Mouse (Mus musculus) thymus, postnatal 4 days (tissue): ENCODE measurements around the gene Agps.

ENCODE experiments used
- DNase-seq: peaks from one replicate; pipeline ENCODE4 v3.0.0; 2021

Agps gene

GRCm38 (mm10) chr2:75828931-75829610 lies 2.9 kb upstream of the Agps start:
- DNase-seq: no peak

GRCm38 (mm10) chr2:75830233-75830632 lies 1.7 kb upstream of the Agps start:
- no peak for DNase-seq

DNA sequence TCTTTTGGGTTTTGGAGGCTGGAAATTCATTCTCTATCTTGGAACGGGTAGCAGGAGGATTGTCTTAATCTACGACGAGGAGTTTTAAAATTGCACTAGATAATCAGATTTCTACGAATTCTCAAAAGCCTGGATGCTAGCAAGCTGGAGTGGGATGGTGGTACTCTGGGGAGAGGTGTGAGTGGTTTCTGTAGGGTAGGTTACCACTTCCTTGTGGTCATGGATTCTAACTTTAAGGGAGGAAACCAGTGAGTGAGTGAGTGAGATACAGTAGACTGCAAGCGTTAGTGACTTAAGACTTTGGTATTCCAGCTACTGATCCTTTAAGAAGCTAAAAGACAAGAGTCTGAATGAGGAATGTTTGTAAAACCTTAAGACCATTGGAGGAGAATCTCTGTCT lies 804 bp downstream of the Agps start:
- no peak for DNase-seq

DNA sequence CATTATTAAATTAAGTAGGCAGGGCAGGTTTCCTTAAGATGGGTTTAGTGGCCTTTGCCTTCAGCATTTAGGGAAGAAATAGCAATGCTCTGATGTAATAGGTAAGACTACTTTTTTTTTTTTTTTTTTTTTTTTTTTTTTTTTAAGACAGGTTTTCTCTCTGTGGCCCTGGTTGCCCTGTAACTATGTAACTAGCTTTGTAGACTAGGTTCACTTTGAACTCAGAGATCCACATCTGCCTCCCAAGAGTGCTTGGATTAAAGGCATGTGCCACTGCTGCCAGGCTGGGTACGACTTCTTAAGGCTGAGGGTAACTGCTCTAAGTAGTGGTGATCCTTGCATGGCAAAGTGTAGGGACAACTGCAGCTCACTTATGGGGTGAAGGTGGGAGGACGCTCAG lies 2.5 kb downstream of the Agps start:
- DNase-seq: no peak

GRCm38 (mm10) chr2:75842302-75842701 lies 10.3 kb downstream of the Agps start:
- no peak for DNase-seq

- DNase-seq: no peak
Measured at GRCm38 (mm10) chr2:75847708-75848107, 15.7 kb downstream of the Agps start.

DNA sequence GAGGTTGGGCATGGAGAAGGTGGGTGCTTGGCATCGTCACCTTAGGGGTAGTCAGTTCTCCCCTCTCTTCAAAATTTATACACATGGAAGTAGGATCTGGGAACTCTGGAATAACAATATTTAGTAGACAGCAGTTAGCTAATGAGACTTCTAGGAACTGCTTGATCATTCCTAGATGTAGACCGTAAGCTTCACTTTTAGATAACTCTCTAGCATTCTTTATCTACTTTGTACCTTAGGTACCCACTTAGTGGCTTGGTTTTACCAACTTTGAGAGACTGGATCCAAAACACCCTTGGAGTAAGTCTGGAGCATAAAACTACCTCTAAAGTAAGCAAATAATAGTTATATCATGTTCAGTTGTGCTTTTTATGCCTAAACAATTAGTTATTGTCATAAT lies 20.5 kb downstream of the Agps start:
- DNase-seq: no peak

GRCm38 (mm10) chr2:75854136-75854535 lies 22.2 kb downstream of the Agps start:
- no peak for DNase-seq

GRCm38 (mm10) chr2:75861115-75861514 lies 29.1 kb downstream of the Agps start:
- no peak for DNase-seq

GRCm38 (mm10) chr2:75869604-75870003 lies 37.6 kb downstream of the Agps start:
- no peak for DNase-seq

GRCm38 (mm10) chr2:75874008-75874559 lies 42.1 kb downstream of the Agps start:
- no peak for DNase-seq

DNA sequence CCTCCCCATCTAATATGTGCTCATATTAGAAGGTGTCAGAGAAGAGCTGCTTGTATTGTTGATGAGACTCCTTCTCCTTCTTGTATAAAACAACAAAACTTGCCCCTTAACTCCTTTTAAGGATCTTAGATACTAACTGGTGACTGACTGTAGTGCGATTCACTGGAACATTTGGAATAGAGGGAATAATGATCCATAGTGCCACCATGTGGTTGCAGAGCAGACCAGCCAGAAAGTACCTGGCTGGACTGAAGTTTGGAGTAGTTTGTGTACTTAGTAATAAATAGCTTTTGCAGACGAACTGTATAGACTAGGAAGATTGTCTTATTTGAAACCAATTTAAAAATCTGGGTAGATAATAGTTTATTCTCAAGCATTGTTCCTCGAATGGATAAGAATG lies 47.8 kb downstream of the Agps start:
- no peak for DNase-seq

GRCm38 (mm10) chr2:75883543-75883942 lies 51.6 kb downstream of the Agps start:
- peak; percentile 80 for DNase-seq

DNA sequence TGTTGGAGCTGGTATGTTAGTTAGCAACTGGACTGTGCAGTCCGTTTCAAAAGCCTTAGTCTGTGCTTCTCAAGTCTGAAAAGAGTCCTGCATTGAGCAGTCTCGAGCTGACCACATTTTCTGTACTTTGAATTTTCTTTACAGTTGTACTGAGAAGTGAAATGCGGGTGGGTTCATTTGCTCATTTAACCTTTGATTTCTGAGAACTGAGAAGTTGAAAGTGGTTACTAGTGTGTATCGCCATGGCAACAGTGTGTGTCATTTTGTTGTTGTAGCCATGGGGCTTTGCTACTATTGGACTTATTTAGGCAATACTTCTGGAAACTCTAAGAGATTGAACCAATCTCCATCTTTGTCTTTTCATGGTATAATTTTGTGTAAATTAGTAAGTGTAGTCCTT lies 60.0 kb downstream of the Agps start:
- DNase-seq: no peak

DNA sequence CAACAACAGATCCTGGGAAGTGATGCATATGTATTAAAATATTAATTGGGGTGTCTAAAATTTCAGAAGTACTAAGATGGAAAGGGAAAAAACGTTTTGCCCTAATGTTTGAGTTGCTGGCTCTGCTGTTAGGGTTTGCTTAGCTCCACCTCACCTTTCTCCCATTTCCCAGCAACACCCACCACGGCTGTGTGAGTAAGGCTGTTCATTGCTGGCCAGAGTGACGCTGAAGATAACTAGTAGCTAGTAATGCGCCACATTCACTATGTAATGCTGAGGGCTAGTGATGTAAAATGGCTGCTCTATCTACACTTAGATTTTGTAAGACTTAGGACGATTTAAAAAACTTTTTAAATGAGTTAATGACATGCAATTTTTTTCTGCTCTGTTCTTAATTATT lies 63.7 kb downstream of the Agps start:
- DNase-seq: no peak

GRCm38 (mm10) chr2:75900281-75900680 lies 68.3 kb downstream of the Agps start:
- no peak for DNase-seq

GRCm38 (mm10) chr2:75901869-75902268 lies 69.9 kb downstream of the Agps start:
- no peak for DNase-seq

DNA sequence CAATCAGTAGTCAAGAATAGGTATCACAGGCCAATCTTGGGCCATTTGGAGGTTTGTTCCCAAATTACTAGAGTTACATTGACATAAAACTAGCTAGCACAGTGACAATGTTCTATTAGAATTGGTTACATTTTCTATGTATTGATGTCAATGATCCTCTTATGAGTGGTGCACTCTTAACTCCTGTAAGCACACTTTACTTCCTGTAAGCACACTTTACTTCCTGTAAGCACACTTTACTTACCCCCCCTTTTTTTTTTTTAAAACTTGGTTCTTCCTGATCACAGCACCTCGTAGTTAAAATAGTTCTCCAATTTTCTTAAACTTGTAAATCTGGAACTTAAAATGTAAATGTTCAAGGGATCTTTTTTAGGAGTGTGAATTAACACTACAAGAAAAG lies 75.2 kb downstream of the Agps start:
- DNase-seq: no peak

- DNase-seq: peak; percentile 14
Measured at GRCm38 (mm10) chr2:75915040-75915439, 83.1 kb downstream of the Agps start.

DNA sequence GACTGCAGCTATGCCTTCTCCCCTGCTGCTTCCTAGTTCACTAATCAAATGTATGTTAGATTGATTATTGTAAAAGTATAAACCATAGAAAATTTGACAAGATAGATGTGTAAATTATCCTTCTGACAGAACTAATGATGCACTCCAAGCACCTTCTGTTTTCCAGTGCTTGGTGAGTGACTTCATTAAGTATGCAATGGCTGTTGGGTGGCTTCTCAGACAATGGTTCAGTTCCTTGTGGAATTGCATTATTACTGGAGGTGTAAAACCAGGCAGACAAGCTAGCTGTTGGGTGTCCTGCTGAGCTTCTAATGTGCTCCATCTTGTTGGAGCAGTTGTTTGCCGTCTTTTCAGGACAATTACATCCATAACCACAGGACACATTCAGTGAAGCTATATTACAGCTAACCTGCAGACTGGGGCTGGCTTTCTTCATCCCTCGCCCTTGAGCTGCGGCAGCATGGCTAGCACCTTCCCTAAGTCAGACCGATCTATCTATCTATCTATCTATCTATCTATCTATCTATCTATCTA lies 91.9 kb downstream of the Agps start:
- DNase-seq: no peak

GRCm38 (mm10) chr2:75926061-75926460 lies 94.1 kb downstream of the Agps start:
- DNase-seq: no peak

DNA sequence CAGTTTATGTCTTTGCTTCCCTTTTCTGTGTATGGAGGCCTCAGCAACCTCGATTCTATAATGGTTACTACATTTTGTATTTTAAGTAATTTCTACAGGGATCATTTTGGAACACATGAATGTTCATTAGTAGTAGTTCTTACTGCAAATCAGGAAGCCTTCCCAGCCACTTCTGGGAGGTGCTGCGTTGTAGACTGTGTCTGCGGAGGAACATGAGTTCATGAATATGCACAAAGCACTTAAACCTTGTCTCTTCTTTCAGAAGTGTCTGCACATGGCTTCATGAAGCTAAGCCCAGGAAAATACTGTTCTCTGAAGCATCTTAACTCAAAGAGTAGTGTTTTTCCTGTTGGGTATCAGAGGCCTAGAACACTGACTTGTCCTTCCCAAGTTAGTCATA lies 96.0 kb downstream of the Agps start:
- DNase-seq: no peak

- DNase-seq: no peak
Measured at GRCm38 (mm10) chr2:75929141-75929540, 97.2 kb downstream of the Agps start.

DNA sequence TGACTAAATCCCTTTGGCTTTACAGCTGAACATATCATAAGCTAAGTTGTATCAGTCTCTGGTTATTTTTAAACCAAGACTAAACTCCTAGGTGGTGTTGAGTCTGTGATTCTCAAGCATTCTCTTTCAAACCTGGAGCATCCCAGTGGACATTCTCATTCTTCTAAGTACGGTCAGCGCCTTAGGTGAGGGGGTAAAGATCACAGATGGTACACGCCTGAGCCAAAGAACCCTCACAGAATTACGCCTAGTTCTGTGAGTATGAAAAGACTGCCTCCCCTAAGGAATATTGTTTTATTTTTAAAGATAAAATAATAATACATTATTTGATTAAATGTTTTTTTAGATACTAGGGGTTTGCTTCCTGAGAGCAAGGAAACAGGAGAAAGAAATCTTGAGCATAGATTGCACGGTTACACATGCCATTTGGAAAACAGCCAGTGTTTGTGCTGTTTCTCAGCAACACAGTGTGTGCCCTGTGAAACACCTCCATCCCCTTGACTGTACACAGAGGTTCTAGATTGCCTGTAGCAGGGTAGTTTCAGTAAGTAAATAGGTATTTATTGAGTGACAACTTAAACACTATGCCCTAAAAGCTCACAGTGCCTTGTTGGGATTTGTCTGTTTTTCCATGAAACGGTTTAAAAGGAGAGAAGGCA lies 97.9 kb downstream of the Agps start:
- no peak for DNase-seq
